Mouse (Mus musculus) layer of hippocampus, adult 8-10 months (tissue): ENCODE data around the gene 1700123K08Rik. TPM values are rescaled to one million over a fixed set of nuclear protein-coding genes. Genes with fewer than 3 reads are reported as not detected.
"Not testable (repeated sequence)": the region's sequence is repeated elsewhere in the genome, so short reads cannot be mapped to it uniquely, and the experiment has no call there.

Experiments
- DNase-seq, 2 experiments: peaks; one replicate each; pipeline ENCODE4 v3.0.0; 2022; ENCODE audit warnings: low spot score in 2 of 2
- microRNA-seq, 2 experiments: library from miRNA; unstranded; fragments of <30 nt; microRNA quantifications; one replicate each; pipeline ENCODE4 v1.2.0; 2022
- total RNA-seq, 4 experiments: library from RNA; stranded (reverse); gene quantifications; 2 replicates each; pipeline ENCODE4 v1.2.4; 2022

1700123K08Rik gene
- total RNA-seq = under 1 TPM in 1 of 4 experiments, not detected in 3; 0.45 TPM

GRCm38 (mm10) chr5:138564612-138565011 is at the start of gene 1700123K08Rik:
Gene 1700123K08Rik (minus strand): TSS chr5:138564712.
- not testable (repeated sequence) for DNase-seq

DNA sequence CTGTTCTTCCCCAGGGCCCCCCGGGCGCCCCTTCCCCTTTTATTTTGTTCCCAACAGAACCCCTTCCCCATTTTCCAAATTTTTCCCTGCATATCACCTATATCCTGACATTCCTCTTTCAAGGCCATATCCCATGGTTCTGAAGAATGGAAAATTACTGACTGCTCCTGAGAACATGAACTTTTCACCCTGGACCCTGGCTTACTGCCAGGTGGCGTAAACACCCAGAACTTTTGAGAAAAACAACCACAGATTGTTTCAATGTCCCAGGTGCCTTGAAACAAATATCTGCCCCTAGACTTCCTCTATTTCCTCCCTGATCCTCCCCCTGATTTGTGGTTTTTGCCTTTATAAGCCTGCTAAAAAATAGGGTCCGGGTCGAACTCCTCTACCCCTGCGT is 22.9 kb upstream of the 1700123K08Rik start:
- DNase-seq = no peak

GRCm38 (mm10) chr5:138571623-138572022 is 7.1 kb upstream of the 1700123K08Rik start:
- no peak for DNase-seq

DNA sequence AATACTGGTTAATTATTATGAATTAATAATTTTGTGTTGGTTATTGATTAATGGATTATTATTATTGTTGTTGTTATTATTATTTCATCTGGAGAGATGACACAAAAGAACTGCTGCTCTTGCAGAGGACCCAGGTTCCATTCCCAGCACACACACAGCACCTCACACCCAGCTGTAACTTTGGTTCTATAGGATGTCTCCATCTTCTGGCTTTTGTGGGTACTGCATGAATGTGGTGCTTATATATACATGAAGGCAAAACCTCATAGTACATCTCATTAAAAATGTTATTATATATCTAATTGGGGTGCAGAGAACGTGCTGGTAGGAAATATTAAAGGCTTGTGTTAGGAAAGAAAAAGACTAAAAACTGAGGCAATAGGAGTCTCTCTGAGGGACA is 11.8 kb downstream of the 1700123K08Rik start:
- DNase-seq = no peak

DNA sequence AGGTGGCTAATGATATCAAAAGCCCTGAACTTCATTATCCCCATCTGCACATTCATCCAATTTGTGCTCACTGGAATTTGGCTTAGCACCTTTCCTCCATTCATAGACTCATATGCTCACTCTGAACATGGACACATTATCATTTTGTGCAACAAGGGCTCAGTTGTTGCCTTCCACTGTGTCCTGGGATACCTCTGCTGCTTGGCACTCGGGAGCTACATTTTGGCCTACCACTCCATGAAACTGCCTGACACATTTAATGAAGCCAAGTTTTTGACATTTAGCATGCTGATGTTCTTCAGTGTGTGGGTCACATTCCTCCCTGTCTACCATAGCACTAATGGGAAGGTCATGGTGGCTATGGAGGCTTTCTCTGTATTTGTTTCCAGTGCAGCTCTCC is 32.0 kb downstream of the 1700123K08Rik start:
- DNase-seq = no peak

Small RNA genes within 50 kb of the gene (microRNA-seq; reads per million reads assigned to microRNA genes)
- gene Gm24082 = 0 reads per million in 2 experiments

Other genes starting within 250 kb of the 1700123K08Rik start
- 1 to 10 TPM in 1 of 4 experiments, under 1 TPM in 1, not detected in 2; 0.58 to 1.5 TPM for gene Pvrig, start 222.8 kb downstream of the 1700123K08Rik start, total RNA-seq
- 10 to 100 TPM; 21.1 to 29.6 (median 24.7) TPM for gene Zfp157, start 123.2 kb downstream of the 1700123K08Rik start, total RNA-seq
- gene Zfp68, start 55.0 kb upstream of the 1700123K08Rik start, total RNA-seq = 10 to 100 TPM; 30.4 to 34.4 (median 31.5) TPM
- 10 to 100 TPM; 14.6 to 17.7 (median 16.9) TPM for gene A430033K04Rik, start 58.1 kb upstream of the 1700123K08Rik start, total RNA-seq
- gene Fam20c, start 189.8 kb upstream of the 1700123K08Rik start, total RNA-seq = 10 to 100 TPM; 32.2 to 47.0 (median 38.6) TPM